Mouse (Mus musculus) hindbrain, embryonic 16.5 days (tissue): Measurements from ENCODE around the gene Spaca4. TPM values are rescaled to one million over a fixed set of nuclear protein-coding genes. Genes with fewer than 3 reads are reported as not detected.

Experiments used
- ATAC-seq: fragments of 200-750 bp; cut with Nextera tagmentation; 2 replicates; pipeline ENCODE4 v1.8.0; 2017; ENCODE audit warnings: moderate TSS enrichment, moderate library complexity
- H3K27ac ChIP-seq: fragments of 300-500 bp; sonication (generic); 2 replicates; pipeline ENCODE4 v1.5.1; 2014; ENCODE audit warnings: low read depth, mild to moderate bottlenecking, control low read depth, low read length, moderate library complexity
- H3K27me3 ChIP-seq: fragments of 300-500 bp; sonication (generic); replicated peaks from 2 replicates; pipeline ENCODE4 v1.6.1; 2014; ENCODE audit warnings: low read length; ENCODE audit not compliant: control insufficient read depth, insufficient read depth
- H3K36me3 ChIP-seq: fragments of 300-500 bp; sonication (generic); 2 replicates; pipeline ENCODE4 v1.6.1; 2014; ENCODE audit warnings: mild to moderate bottlenecking, low read length, moderate library complexity, mixed read lengths; ENCODE audit not compliant: control insufficient read depth, insufficient read depth
- H3K4me1 ChIP-seq: fragments of 300-500 bp; sonication (generic); 2 replicates; pipeline ENCODE4 v1.6.1; 2014; ENCODE audit warnings: low read depth, low read length; ENCODE audit not compliant: control insufficient read depth, insufficient read depth
- H3K4me2 ChIP-seq: fragments of 300-500 bp; sonication (generic); 2 replicates; pipeline ENCODE4 v1.6.1; 2014; ENCODE audit warnings: mild to moderate bottlenecking, low read length, control low read depth, moderate library complexity
- H3K4me3 ChIP-seq: fragments of 300-500 bp; sonication (generic); 2 replicates; pipeline ENCODE4 v1.5.1; 2014; ENCODE audit warnings: mild to moderate bottlenecking, low read length, control low read depth, moderate library complexity
- H3K9ac ChIP-seq: fragments of 300-500 bp; sonication (generic); 2 replicates; pipeline ENCODE4 v1.6.1; 2014; ENCODE audit warnings: low read depth, mild to moderate bottlenecking, control low read depth, low read length, moderate library complexity
- H3K9me3 ChIP-seq: fragments of 300-500 bp; sonication (generic); 2 replicates; pipeline ENCODE4 v1.6.1; 2014; ENCODE audit warnings: mild to moderate bottlenecking, low read length, moderate library complexity; ENCODE audit not compliant: control insufficient read depth
- WGBS: fragments of 180-500 bp; shearing (Covaris S2); extraction: QIAGEN DNeasy Blood & Tissue Kit; methylation state at CpG from one replicate; pipeline ENCODE4 v1.1.7; 2014; 5-methylcytosine and 5-hydroxymethylcytosine counted together
- polyA plus RNA-seq: library from polyadenylated mRNA; unstranded; fragments of >200 nt; fragmentation: Nextera tagmentation; extraction: Ambion mirVana; gene quantifications from 2 replicates; pipeline ENCODE4 v1.2.1, GENCODE M21; 2015

Spaca4 gene
- polyA plus RNA-seq, 1 experiment from 2014 or later, result not detected

DNA sequence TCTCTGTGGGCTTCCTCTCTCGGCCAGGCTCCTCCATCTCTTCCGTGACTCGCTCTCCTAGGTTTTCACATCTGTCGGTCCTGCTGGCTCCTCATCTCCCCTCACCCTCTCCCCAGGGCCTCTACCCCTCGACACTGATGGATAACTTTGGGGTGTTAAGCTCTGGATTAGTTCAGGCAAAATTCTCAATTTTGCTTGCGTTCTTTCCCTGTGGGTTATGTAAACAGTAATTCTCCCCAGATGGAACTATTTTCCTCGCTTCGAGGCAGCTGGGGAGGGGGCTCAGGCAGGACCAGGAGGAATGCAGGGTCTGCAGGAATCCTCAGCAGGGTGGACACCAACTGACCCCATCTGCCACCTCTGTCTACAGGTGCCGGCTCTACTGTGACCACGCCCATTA, 39.8 kb downstream of the Spaca4 start:
- H3K4me2 ChIP-seq, result no peak overlapping the region
- no peaks in the 10 kb centered on the region for H3K36me3 ChIP-seq
- no peak overlapping the region for H3K4me3 ChIP-seq
- WGBS, result 54% methylated on average over 10 of the region's 10 CpGs
- no peak for ATAC-seq
- no peaks in the 10 kb centered on the region for H3K27me3 ChIP-seq
- H3K9me3 ChIP-seq, result no peaks in the 10 kb centered on the region
- no peak overlapping the region for H3K9ac ChIP-seq
- H3K27ac ChIP-seq, result no peak overlapping the region
- H3K4me1 ChIP-seq, result peaks cover 4% of the 10 kb centered on the region; the same call in 1 of the 2 replicates

DNA sequence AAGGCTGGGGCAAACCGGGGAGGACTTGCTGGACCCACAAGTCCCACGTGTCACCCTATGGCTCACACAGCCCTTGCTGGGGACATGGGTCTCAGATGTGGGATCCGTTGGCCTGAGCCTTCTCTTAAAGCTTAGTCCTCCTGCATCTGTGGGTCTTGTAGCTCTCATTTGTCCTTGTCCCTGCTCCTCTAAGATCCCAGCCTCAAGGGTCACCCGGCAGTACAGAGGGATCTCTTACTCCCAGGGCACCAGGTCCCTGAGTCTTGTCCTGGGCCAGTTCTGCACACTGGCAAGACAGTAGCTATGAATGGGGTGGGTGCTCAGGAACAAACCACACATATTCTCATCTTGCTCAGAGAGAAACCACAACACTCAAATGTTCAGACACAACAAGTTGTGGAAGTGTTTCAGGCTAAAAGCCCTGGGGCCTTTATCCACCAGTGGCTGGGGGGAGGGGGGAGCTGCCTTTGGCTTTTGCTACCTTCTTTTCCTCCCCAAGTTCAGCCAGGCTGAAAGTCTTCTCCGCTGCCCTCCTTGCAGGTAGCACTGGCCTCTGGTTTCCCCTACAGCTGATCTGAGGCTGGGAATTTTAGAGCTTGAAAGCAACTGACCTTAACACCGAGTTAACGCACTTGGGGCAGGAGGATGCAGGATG, 42.1 kb downstream of the Spaca4 start, which contains the start of gene Ntn5:
TSS of gene Ntn5 (plus strand) at position 627 of the 655 bp plus-strand sequence.
- 80% methylated on average over 7 of the region's 7 CpGs for WGBS
- Histone ChIP-seq H3K4me2 (no peak within 1 kb of the TSS), H3K4me3 (no peak within 1 kb of the TSS), H3K27me3 (no peaks in the 10 kb centered on the region), H3K27ac (no peak within 1 kb of the TSS; the same call in 1 of the 2 replicates), H3K4me1 (peaks cover 4% of the 10 kb centered on the region; the same call in 1 of the 2 replicates), H3K9ac (no peak within 1 kb of the TSS; the same call in none of the 2 replicates), H3K36me3 (no peaks in the 10 kb centered on the region), H3K9me3 (no peaks in the 10 kb centered on the region)
- ATAC-seq, result no peak

DNA sequence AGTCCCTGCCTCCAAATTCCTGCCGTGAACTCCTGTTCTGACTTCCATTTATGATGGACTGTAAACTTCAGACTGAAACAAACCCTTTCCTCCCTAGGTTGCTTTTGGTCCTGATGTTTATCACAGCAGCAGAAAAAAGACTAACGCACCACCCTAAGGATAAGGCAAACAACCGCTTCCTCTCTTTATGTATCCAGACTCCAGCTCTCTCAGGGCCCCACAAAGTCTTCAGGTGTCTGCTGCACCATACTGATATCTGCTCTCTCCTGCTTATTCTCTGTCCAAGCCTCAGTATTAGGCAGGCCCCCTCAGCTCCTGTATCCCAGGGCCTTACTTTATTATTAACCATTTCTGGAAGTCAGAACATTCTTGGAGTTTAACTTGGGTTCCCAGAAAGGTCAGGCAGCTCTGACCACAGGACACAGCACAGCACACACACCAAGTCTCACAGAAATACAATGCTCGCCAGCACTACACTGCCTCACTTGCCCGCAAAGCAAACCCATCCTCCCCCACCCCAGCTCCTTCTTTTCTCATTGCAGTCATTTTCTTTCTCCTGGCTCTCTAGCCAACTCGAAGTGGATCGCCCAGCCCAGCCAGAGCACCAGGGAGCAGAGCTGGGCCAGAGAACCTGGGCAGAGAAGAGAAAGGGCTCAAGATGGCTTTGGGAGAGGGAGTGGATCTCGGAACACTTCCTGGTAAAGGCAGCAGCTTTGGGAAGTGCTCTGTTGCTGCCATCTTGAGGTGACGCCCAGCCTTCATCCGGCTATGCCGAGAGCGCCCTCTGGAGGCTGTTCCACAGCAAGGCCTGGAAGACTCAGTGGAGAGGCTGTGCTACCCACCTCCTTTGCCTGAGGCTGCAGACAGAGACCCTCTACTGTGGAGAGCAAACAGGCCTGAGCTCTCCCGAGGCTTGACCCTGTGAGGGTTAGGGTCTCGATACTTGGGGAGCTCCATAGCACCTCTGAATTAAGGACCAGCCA, 43.2 kb downstream of the Spaca4 start:
- H3K27me3 ChIP-seq, result no peaks in the 10 kb centered on the region
- H3K4me2 ChIP-seq, result peak overlapping the region; percentile 49
- peak; percentile 78 for ATAC-seq
- H3K27ac ChIP-seq, result peak overlapping the region; percentile 69; the same call in 1 of the 2 replicates
- H3K4me3 ChIP-seq, result no peak overlapping the region
- no peaks in the 10 kb centered on the region for H3K9me3 ChIP-seq
- H3K4me1 ChIP-seq, result peaks cover 4% of the 10 kb centered on the region; the same call in 1 of the 2 replicates
- 28% methylated on average over 14 of the region's 14 CpGs for WGBS
- peak overlapping the region; percentile 60 for H3K9ac ChIP-seq
- no peaks in the 10 kb centered on the region for H3K36me3 ChIP-seq

DNA sequence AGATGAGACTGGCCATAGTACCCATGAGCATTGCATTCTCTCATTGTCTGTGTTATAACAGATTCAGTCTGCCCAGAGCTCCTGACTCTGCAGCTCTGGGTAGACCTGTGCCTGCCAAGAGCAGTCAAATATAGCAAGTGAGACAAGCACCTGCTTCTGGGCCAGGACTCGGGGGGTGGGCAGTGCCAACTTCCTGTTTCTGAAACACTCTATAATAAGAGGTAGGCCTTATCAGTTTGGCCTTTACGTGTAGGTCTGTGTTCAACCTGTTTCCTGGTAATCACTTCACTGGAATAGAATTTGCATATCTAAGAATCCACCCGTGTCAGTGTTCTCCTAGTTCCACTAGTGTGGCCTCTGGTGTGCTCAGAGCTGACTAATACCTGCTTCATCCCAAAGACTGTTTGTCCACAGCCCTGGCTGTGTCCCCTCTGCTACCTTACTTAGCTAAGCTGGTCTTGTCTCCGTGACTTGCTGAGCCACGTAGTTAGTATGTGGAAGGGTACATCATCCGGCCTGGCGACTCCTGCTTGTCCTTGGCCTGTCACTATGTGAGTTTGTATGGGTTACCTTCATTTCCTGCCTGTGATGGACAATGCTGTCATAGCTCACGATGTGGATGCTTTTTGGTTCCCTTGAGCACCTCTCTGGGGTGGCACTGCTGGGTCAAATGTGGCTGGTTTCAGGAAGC, 44.4 kb downstream of the Spaca4 start:
- no peaks in the 10 kb centered on the region for H3K27me3 ChIP-seq
- H3K4me3 ChIP-seq, result no peak overlapping the region
- H3K4me1 ChIP-seq, result peaks cover 4% of the 10 kb centered on the region; the same call in 1 of the 2 replicates
- no peak overlapping the region for H3K27ac ChIP-seq
- H3K9ac ChIP-seq, result no peak overlapping the region
- ATAC-seq, result no peak
- no peaks in the 10 kb centered on the region for H3K36me3 ChIP-seq
- H3K9me3 ChIP-seq, result no peaks in the 10 kb centered on the region
- WGBS, result 88% methylated on average over 8 of the region's 8 CpGs
- no peak overlapping the region for H3K4me2 ChIP-seq

DNA sequence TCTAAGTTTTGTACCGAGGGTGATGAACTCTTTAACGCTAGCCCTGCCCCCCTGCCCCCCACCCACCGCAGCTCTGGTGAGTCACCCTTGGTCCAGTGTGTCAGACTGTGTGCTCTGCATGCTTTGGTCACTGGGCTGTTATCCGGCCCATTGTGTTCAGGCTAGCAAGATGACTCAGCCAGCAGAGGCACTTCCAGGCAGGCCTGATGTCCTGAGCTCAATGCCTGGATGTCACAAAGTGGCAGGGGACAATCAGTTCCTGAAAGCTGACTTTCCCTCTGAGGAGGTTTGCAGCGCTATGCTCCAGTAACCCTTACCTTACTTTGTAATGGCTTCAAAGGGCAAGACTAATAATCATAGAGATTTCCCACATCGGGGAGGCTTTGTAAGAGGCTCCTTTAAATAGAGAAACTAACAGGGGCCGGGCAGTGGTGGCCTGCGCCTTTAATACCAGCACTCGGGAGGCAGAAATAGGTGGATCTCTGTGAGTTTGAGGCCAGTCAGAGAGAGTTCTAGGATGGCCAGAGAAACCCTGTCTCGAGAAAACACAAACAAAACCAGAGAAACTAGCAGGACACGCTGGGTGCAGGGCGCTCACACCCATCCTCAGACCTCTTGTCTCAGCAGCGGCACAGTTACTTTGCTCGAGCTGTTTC, 45.5 kb downstream of the Spaca4 start:
- no peak overlapping the region for H3K4me3 ChIP-seq
- peaks cover 4% of the 10 kb centered on the region; the same call in 1 of the 2 replicates for H3K4me1 ChIP-seq
- no peaks in the 10 kb centered on the region for H3K36me3 ChIP-seq
- H3K4me2 ChIP-seq, result no peak overlapping the region
- H3K27ac ChIP-seq, result no peak overlapping the region
- no peak for ATAC-seq
- no peaks in the 10 kb centered on the region for H3K27me3 ChIP-seq
- H3K9ac ChIP-seq, result no peak overlapping the region
- no peaks in the 10 kb centered on the region for H3K9me3 ChIP-seq
- 64% methylated on average over 14 of the region's 14 CpGs for WGBS

DNA sequence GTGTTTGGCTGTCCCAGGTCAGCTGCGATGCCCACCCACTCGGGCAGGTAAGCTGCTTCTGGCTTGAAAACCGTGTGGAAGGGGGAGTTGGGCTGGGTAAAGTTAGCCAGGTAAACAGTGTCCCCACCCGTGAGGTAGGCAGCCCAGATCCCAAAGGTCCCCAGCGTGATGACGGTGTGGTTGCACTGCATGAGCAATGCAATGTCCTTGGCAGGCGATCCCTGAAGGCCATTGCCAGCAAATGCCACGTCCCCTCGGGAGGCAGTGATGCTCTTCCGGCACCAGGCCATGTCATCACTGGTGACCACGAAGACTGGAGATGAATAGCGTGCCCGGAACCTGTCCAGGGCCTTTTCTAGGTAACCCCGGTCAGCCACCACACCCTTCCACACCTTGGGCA, 47.1 kb downstream of the Spaca4 start:
- WGBS, result 96% methylated on average over 14 of the region's 14 CpGs
- no peaks in the 10 kb centered on the region for H3K36me3 ChIP-seq
- H3K27ac ChIP-seq, result no peak overlapping the region

DNA sequence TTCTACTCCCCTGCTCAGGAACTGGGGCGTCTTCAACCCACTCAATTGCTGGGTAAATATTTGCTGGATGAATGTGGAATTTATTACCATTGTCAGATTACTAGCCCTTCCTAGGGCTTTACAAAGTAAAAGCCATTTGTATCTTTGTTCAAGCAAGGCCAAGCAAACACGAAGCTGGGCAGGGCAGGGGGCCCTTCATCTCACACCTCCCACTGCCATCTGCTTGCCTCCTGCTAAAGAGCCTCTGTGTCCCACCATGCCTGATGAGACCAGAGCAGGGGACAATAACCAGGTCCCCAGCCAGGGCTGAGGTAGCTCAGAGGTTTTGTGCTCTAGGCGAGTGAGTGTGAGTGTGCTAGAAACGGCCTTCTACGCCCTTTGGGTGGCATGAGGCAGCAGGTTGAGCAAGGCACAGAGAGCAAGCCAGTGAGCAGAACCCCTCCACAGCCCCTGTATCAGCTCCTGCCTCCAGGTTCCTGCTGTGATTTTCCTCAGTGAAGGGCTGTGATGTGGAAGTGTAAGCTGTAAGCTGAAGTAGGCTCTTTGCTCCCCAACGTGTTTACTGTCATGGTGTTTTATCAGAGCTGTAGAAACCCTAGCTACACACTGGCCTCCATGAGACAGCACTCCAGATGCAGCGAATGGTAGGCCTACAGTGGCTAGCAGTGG, 47.9 kb downstream of the Spaca4 start:
- no peaks in the 10 kb centered on the region for H3K9me3 ChIP-seq
- no peak for ATAC-seq
- peaks cover 4% of the 10 kb centered on the region; the same call in 1 of the 2 replicates for H3K4me1 ChIP-seq
- 70% methylated on average over 7 of the region's 7 CpGs for WGBS
- H3K4me2 ChIP-seq, result no peak overlapping the region
- no peaks in the 10 kb centered on the region for H3K27me3 ChIP-seq
- H3K4me3 ChIP-seq, result no peak overlapping the region
- no peaks in the 10 kb centered on the region for H3K36me3 ChIP-seq
- no peak overlapping the region for H3K9ac ChIP-seq
- no peak overlapping the region for H3K27ac ChIP-seq

More for the DNA sequence above, 47.1 kb downstream of the Spaca4 start:
- H3K4me3 ChIP-seq, result no peak overlapping the region
- H3K27me3 ChIP-seq, result no peaks in the 10 kb centered on the region
- H3K4me2 ChIP-seq, result no peak overlapping the region
- no peaks in the 10 kb centered on the region for H3K9me3 ChIP-seq
- H3K4me1 ChIP-seq, result peaks cover 4% of the 10 kb centered on the region; the same call in 1 of the 2 replicates
- no peak for ATAC-seq
- no peak overlapping the region for H3K9ac ChIP-seq
